Mouse (Mus musculus): ENCODE data around the gene Vrtn. TPM values are rescaled to one million over a fixed set of nuclear protein-coding genes. Genes with fewer than 3 reads are reported as not detected.

Gene Vrtn
- not detected for polyA plus RNA-seq (2017; shearing (Covaris generic))

GRCm38 (mm10) chr12:84640654-84641053, at the start of gene Vrtn:
Vrtn (plus strand) TSS chr12:84641019.

GRCm38 (mm10) chr12:84616977-84617630, 23.7 kb upstream of the Vrtn start, which contains the start of gene Abcd4:
Abcd4 (minus strand) TSS chr12:84617413.

DNA sequence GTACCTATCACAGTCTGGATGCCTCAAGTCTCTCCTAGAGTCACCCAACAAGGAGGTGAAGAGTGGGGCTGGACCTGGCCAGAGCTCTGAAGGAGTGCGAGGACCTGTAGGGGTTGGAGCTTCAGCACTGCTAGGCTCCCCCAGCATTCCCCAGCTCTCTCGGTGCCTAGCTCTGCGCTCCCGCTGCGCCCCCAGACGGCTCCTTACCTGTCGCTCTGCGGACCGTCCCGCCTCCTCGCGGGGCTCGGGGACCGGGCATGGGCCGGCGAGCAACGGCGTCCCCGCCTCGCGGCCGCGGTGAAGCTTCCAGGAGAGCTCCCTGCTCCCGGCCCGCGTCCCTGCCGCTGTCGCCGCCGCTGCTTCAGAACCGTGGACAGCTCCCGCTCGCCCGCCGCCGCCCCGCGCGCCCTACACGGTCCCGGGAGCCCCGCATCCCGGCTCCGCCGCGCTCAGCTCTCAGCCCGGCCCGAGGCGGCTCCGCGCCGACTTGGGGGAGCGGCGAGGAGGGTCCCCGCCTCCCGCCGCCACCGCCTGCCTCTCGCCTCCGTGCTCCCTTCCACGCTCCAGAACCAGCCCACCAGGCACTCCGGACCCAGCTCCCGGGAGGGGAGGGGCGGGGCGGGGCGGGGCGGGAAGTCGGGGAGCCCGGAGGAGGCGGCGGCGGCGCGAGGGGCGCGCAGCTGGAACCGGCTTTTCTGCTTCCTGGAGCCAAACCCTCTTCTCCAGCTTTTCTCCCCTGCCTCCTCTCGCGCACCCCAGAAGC, 57.7 kb downstream of the Vrtn start, which contains the start of gene Syndig1l:
Syndig1l (minus strand) TSS at position 513 of the 763 bp plus-strand sequence.

Other genes starting within 250 kb of the Vrtn start
- gene Entpd5, start 232.0 kb upstream of the Vrtn start, polyA plus RNA-seq (2017; shearing (Covaris generic)) = 49.5 TPM
- gene Bbof1, start 231.9 kb upstream of the Vrtn start, polyA plus RNA-seq (2017; shearing (Covaris generic)) = 0.39 TPM
- 29.7 TPM for gene Rnf113a2, start 223.8 kb upstream of the Vrtn start, polyA plus RNA-seq (2017; shearing (Covaris generic))
- gene Aldh6a1, start 190.0 kb upstream of the Vrtn start, polyA plus RNA-seq (2017; shearing (Covaris generic)) = 17.3 TPM
- gene Lin52, start 189.6 kb upstream of the Vrtn start, polyA plus RNA-seq (2017; shearing (Covaris generic)) = 23.3 TPM
- gene Vsx2, start 71.3 kb upstream of the Vrtn start, polyA plus RNA-seq (2017; shearing (Covaris generic)) = not detected
- gene Abcd4, start 23.6 kb upstream of the Vrtn start, polyA plus RNA-seq (2017; shearing (Covaris generic)) = 26.2 TPM
- not detected for gene Syndig1l, start 57.8 kb downstream of the Vrtn start, polyA plus RNA-seq (2017; shearing (Covaris generic))
- gene Npc2, start 132.1 kb downstream of the Vrtn start, polyA plus RNA-seq (2017; shearing (Covaris generic)) = 109 TPM
- gene Isca2, start 132.2 kb downstream of the Vrtn start, polyA plus RNA-seq (2017; shearing (Covaris generic)) = 105 TPM
- gene Ltbp2, start 235.5 kb downstream of the Vrtn start, polyA plus RNA-seq (2017; shearing (Covaris generic)) = 0.09 TPM